ENCODE assay signal across 8 mouse cellular contexts in the genomic region with DNA sequence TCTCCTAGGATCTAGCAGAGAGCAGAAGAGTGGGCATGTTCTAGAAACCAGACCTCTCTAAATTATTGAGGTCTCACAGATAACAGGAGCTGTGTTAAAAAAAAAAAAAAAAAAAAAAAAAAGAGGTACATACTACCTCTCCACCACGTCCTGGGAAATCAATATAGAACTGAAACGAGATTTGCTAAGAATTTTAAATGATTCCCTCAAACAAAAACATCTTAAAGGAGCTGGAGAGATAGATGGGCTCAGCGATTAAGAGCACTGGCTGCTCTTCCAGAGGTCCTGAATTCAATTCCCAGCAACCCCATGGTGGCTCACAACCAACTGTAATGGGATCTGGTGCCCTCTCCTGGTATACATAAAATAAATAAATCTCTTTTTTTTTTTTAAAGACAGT. TPM values are rescaled to one million over a fixed set of nuclear protein-coding genes. Genes with fewer than 3 reads are reported as not detected.
DNase-seq lines count a peak whose midpoint lies in the region; ATAC-seq and TF ChIP-seq lines count a peak whose summit lies in the region.

No protein-coding gene starts in this region.

- WGBS in forebrain, embryonic 13.5 days, result 63% methylated on average over 3 of the region's 3 CpGs
- 55% methylated on average over 3 of the region's 3 CpGs for WGBS in liver, embryonic 14.5 days (ENCODE audit: insufficient replicate concordance)

- intact Hi-C loops in left cerebral cortex, postnatal 14 days (cut with DNase I), result loop anchor here (5.0 kb wide), 1 partner anchor 41 kb away; no protein-coding TSS in a partner anchor

- no peak for ATAC-seq in erythroblast, adult 5-6 weeks (replicated peaks; ENCODE audit: low FRiP score, poor library complexity, severe bottlenecking)
- ATAC-seq in forebrain, embryonic 13.5 days, result no peak
- ATAC-seq in liver, embryonic 14.5 days (ENCODE audit: insufficient read depth), result no peak

- no peaks in the 10 kb centered on the region for H3K27me3 ChIP-seq in erythroblast, embryonic 14.5 days (ENCODE audit: control insufficient read depth)
- H3K27me3 ChIP-seq in forebrain, embryonic 13.5 days, result no peaks in the 10 kb centered on the region
- H3K27me3 ChIP-seq in liver, embryonic 14.5 days (ENCODE audit: control insufficient read depth, insufficient read depth, low read length), result no peaks in the 10 kb centered on the region

- H3K27ac ChIP-seq in forebrain, embryonic 13.5 days, result peak overlapping the region; percentile 89
- peak overlapping the region; percentile 77 for H3K27ac ChIP-seq in liver, embryonic 14.5 days

- peak overlapping the region; percentile 99 for H3K4me3 ChIP-seq in erythroblast, embryonic 14.5 days (replicated peaks)
- peak overlapping the region; percentile 62 for H3K4me3 ChIP-seq in forebrain, embryonic 13.5 days
- peak overlapping the region; percentile 90 to 91 for H3K4me3 ChIP-seq in liver, embryonic 14.5 days (ENCODE audit: insufficient read depth in 1 of 2, low read depth in 2 of 2, low read length in 2 of 2)

- H3K4me2 ChIP-seq in forebrain, embryonic 13.5 days, result peak overlapping the region; percentile 66
- peak overlapping the region; percentile 80 for H3K4me2 ChIP-seq in liver, embryonic 14.5 days (ENCODE audit: low read depth)

- peaks cover 16% of the 10 kb centered on the region for H3K36me3 ChIP-seq in erythroblast, embryonic 14.5 days (ENCODE audit: control insufficient read depth)
- no peaks in the 10 kb centered on the region for H3K36me3 ChIP-seq in forebrain, embryonic 13.5 days (ENCODE audit: poor library complexity, severe bottlenecking)
- no peaks in the 10 kb centered on the region for H3K36me3 ChIP-seq in liver, embryonic 14.5 days (replicated peaks; ENCODE audit: control insufficient read depth, insufficient read depth, low read depth)

- TF ChIP-seq EP300 in liver, embryonic 14.5 days (IDR thresholded peaks at IDR 0.05; ENCODE audit: low read depth), result no peak

- DNase-seq in B cell, adult 2 months, result peak; percentile 19 to 20
- DNase-seq in liver, embryonic 14.5 days (ENCODE audit: low read depth in 3 of 3, low spot score in 3 of 3), result no peak
- no peak for DNase-seq in right cerebral cortex, postnatal 10 days (ENCODE audit: low spot score in 2 of 2)
- no peak for DNase-seq in left cerebral cortex, postnatal 14 days (ENCODE audit: low spot score in 2 of 2)
- no peak for DNase-seq in spleen, postnatal 36 days (ENCODE audit: low spot score in 2 of 2)

- peak overlapping the region; percentile 71 for H3K9ac ChIP-seq in forebrain, embryonic 13.5 days
- peak overlapping the region; percentile 72 for H3K9ac ChIP-seq in liver, embryonic 14.5 days (replicated peaks)

- no peak for TF ChIP-seq CTCF in liver, embryonic 14.5 days (IDR thresholded peaks at IDR 0.05; ENCODE audit: low read depth)

- peaks cover 43% of the 10 kb centered on the region for H3K4me1 ChIP-seq in erythroblast, embryonic 14.5 days (ENCODE audit: control insufficient read depth)
- peaks cover 21% of the 10 kb centered on the region for H3K4me1 ChIP-seq in forebrain, embryonic 13.5 days
- H3K4me1 ChIP-seq in liver, embryonic 14.5 days (replicated peaks; ENCODE audit: control insufficient read depth in 2 of 2, insufficient read depth in 2 of 2, low read length in 1 of 2), result peaks cover 14 to 17% of the 10 kb centered on the region in 2 experiments

- no peaks in the 10 kb centered on the region for H3K9me3 ChIP-seq in erythroblast, embryonic 14.5 days (ENCODE audit: control insufficient read depth, low read length)
- H3K9me3 ChIP-seq in forebrain, embryonic 13.5 days (replicated peaks), result no peaks in the 10 kb centered on the region
- H3K9me3 ChIP-seq in liver, embryonic 14.5 days (ENCODE audit: control insufficient read depth, low read length), result no peaks in the 10 kb centered on the region

RNA-seq across cellular contexts. Expression of gene Pgap2, which starts 1.1 kb away (rescaled TPM):
- polyA plus RNA-seq in erythroblast, embryonic 14.5 days (2012), result 0.14 and 1.5 TPM in 2 replicates
- total RNA-seq in erythroblast, adult 5-6 weeks (2015; ENCODE audit: low replicate concordance), result 19.0 and 23.4 TPM in 2 replicates
- 3.5 and 5.7 TPM in 2 replicates for total RNA-seq in erythroblast, adult 5-6 weeks (2017; ENCODE audit: low replicate concordance)
- polyA plus RNA-seq in forebrain, embryonic 13.5 days (2015; fragmentation: Nextera tagmentation; extraction: Ambion mirVana), result 50.6 and 52.4 TPM in 2 replicates
- 14.5 and 15.4 TPM in 2 replicates for polyA plus RNA-seq in liver, embryonic 14.5 days (2012; rRNA removed)
- 18.0 and 20.2 TPM in 2 replicates for polyA plus RNA-seq in liver, embryonic 14.5 days (2014; fragmentation: Nextera tagmentation; extraction: Ambion mirVana)
- 10 to 100 TPM; 26.3 to 27.6 TPM for total RNA-seq in left cerebral cortex, postnatal 14 days (2021)

RNA-seq across cellular contexts. Expression of gene Nup98, which starts 1.1 kb away (rescaled TPM):
- 0.17 and 0.18 TPM in 2 replicates for polyA plus RNA-seq in erythroblast, embryonic 14.5 days (2012)
- 18.6 and 20.7 TPM in 2 replicates for total RNA-seq in erythroblast, adult 5-6 weeks (2015; ENCODE audit: low replicate concordance)
- 14.4 and 16.6 TPM in 2 replicates for total RNA-seq in erythroblast, adult 5-6 weeks (2017; ENCODE audit: low replicate concordance)
- polyA plus RNA-seq in forebrain, embryonic 13.5 days (2015; fragmentation: Nextera tagmentation; extraction: Ambion mirVana), result 27.2 and 30.0 TPM in 2 replicates
- 7.0 and 8.8 TPM in 2 replicates for polyA plus RNA-seq in liver, embryonic 14.5 days (2012; rRNA removed)
- polyA plus RNA-seq in liver, embryonic 14.5 days (2014; fragmentation: Nextera tagmentation; extraction: Ambion mirVana), result 16.3 and 17.4 TPM in 2 replicates
- 10 to 100 TPM; 32.2 to 37.2 TPM for total RNA-seq in left cerebral cortex, postnatal 14 days (2021)

RNA-seq across cellular contexts. Expression of gene Rhog, which starts 44.8 kb away (rescaled TPM):
- 7.6 and 15.0 TPM in 2 replicates for polyA plus RNA-seq in erythroblast, embryonic 14.5 days (2012)
- 110 and 113 TPM in 2 replicates for total RNA-seq in erythroblast, adult 5-6 weeks (2015; ENCODE audit: low replicate concordance)
- total RNA-seq in erythroblast, adult 5-6 weeks (2017; ENCODE audit: low replicate concordance), result 22.4 and 27.5 TPM in 2 replicates
- 18.4 and 20.2 TPM in 2 replicates for polyA plus RNA-seq in forebrain, embryonic 13.5 days (2015; fragmentation: Nextera tagmentation; extraction: Ambion mirVana)
- polyA plus RNA-seq in liver, embryonic 14.5 days (2012; rRNA removed), result 31.4 and 35.9 TPM in 2 replicates
- 53.4 and 55.6 TPM in 2 replicates for polyA plus RNA-seq in liver, embryonic 14.5 days (2014; fragmentation: Nextera tagmentation; extraction: Ambion mirVana)
- 10 to 100 TPM; 19.5 to 26.0 TPM for total RNA-seq in left cerebral cortex, postnatal 14 days (2021)

RNA-seq across cellular contexts. Expression of gene Stim1, which starts 56.5 kb away (rescaled TPM):
- polyA plus RNA-seq in erythroblast, embryonic 14.5 days (2012), result 2.7 and 2.9 TPM in 2 replicates
- total RNA-seq in erythroblast, adult 5-6 weeks (2015; ENCODE audit: low replicate concordance), result 7.7 and 29.2 TPM in 2 replicates
- 18.1 and 18.5 TPM in 2 replicates for total RNA-seq in erythroblast, adult 5-6 weeks (2017; ENCODE audit: low replicate concordance)
- 8.2 and 8.3 TPM in 2 replicates for polyA plus RNA-seq in forebrain, embryonic 13.5 days (2015; fragmentation: Nextera tagmentation; extraction: Ambion mirVana)
- 6.9 and 7.9 TPM in 2 replicates for polyA plus RNA-seq in liver, embryonic 14.5 days (2012; rRNA removed)
- 9.3 and 11.2 TPM in 2 replicates for polyA plus RNA-seq in liver, embryonic 14.5 days (2014; fragmentation: Nextera tagmentation; extraction: Ambion mirVana)
- 10 to 100 TPM; 84.7 to 88.7 TPM for total RNA-seq in left cerebral cortex, postnatal 14 days (2021)

Comparison
In these comparisons a context has a peak if more than half of its experiments do, and no peak if none do; other contexts are left out.
1. DNase-seq: peak in B cell, adult 2 months (2 of 2); none in liver, embryonic 14.5 days (0 of 3), right cerebral cortex, postnatal 10 days (0 of 2), left cerebral cortex, postnatal 14 days (0 of 2) and spleen, postnatal 36 days (0 of 2).
2. Peak in every context shown above with its lines, with median percentiles within 50 percentile points of each other: H3K4me3 ChIP-seq.